Mouse (Mus musculus) liver, embryonic 15.5 days (tissue): Measurements from ENCODE around the gene Ubtd1. TPM values are rescaled to one million over a fixed set of nuclear protein-coding genes. Genes with fewer than 3 reads are reported as not detected.
A peak's percentile ranks its signal among the peaks of the same experiment; 100 is the strongest.

Experiments used
- ATAC-seq: fragments of 200-750 bp; cut with Nextera tagmentation; 2 replicates; pipeline ENCODE4 v1.8.0; 2017; ENCODE audit warnings: moderate number of reproducible peaks, mild to moderate bottlenecking, moderate library complexity; ENCODE audit not compliant: insufficient read depth
- H3K27ac ChIP-seq: fragments of 300-500 bp; sonication (generic); replicated peaks from 2 replicates; pipeline ENCODE4 v1.5.1; 2015; ENCODE audit warnings: mild to moderate bottlenecking, inconsistent platforms
- H3K27me3 ChIP-seq: fragments of 300-500 bp; sonication (generic); 2 replicates; pipeline ENCODE4 v1.6.1; 2015; ENCODE audit warnings: mild to moderate bottlenecking, inconsistent platforms
- H3K36me3 ChIP-seq: fragments of 300-500 bp; sonication (generic); replicated peaks from 2 replicates; pipeline ENCODE4 v1.6.1; 2015; ENCODE audit warnings: moderate library complexity, mild to moderate bottlenecking, inconsistent platforms
- H3K4me1 ChIP-seq: fragments of 300-500 bp; sonication (generic); replicated peaks from 2 replicates; pipeline ENCODE4 v1.6.1; 2015; ENCODE audit warnings: inconsistent platforms
- H3K4me2 ChIP-seq: fragments of 300-500 bp; sonication (generic); 2 replicates; pipeline ENCODE4 v1.6.1; 2015; ENCODE audit warnings: moderate library complexity, mild to moderate bottlenecking, inconsistent platforms
- H3K4me3 ChIP-seq: fragments of 300-500 bp; sonication (generic); replicated peaks from 2 replicates; pipeline ENCODE4 v1.5.1; 2015; ENCODE audit warnings: mild to moderate bottlenecking, inconsistent platforms
- H3K9ac ChIP-seq: fragments of 300-500 bp; sonication (generic); 2 replicates; pipeline ENCODE4 v1.6.1; 2015; ENCODE audit warnings: moderate library complexity, mild to moderate bottlenecking, inconsistent platforms
- H3K9me3 ChIP-seq: fragments of 300-500 bp; sonication (generic); replicated peaks from 2 replicates; pipeline ENCODE4 v1.6.1; 2016; ENCODE audit warnings: inconsistent platforms
- WGBS: fragments of 180-500 bp; shearing (Covaris S2); methylation state at CpG from one replicate; pipeline ENCODE4 v1.1.7; 2015; ENCODE audit warnings: mixed read lengths; ENCODE audit not compliant: insufficient replicate concordance; 5-methylcytosine and 5-hydroxymethylcytosine counted together
- polyA plus RNA-seq: library from polyadenylated mRNA; unstranded; fragments of >200 nt; fragmentation: Nextera tagmentation; extraction: Ambion mirVana; gene quantifications from 2 replicates; pipeline ENCODE4 v1.2.1, GENCODE M21; 2015

Gene Ubtd1
- polyA plus RNA-seq, 1 experiment from 2014 or later: 5.2 TPM

DNA sequence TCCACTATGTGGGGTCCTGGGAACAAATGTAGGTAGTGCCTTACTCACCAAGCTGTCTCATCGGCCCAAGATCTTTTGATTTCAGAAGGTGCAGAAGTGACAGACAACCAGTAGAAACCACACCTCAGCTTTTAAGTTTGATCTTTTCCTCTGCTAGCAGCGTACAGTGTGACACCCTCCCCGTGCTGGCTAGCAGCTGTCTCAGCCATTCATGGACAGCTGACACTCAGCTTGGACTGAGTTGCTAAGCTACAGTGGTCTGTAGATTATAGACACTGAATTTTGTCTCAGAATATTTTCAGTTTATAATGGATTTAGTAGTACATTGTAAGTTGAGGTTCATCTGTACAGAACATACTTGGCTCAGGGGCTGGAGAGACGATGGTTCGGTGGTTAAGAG, 49.5 kb downstream of the Ubtd1 start:
- H3K36me3 ChIP-seq: no peaks in the 10 kb centered on the region
- no peak overlapping the region for H3K27ac ChIP-seq
- H3K4me3 ChIP-seq: no peak overlapping the region
- no peak for ATAC-seq
- no peak overlapping the region for H3K9ac ChIP-seq
- 67% methylated on average over 5 of the region's 5 CpGs for WGBS
- H3K4me2 ChIP-seq: no peak overlapping the region
- no peaks in the 10 kb centered on the region for H3K9me3 ChIP-seq
- no peaks in the 10 kb centered on the region for H3K27me3 ChIP-seq
- H3K4me1 ChIP-seq: 0 out of 2 replicates have a peak, but pooled peaks cover 9% of the 10 kb centered on the region

DNA sequence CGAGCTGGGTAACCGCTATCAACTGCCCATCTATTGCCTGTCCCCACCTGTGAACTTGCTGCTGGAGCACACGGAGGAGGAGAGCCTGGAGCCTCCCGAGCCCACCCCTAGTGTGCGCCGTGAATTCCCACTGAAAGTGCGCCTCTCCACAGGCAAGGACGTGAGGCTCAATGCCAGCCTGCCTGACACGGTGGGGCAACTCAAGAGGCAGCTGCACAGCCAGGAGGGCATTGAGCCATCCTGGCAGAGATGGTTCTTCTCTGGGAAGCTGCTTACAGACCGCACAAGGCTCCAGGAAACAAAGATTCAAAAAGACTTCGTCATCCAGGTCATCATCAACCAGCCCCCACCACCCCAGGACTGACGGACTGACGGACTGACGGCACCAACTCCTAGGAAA, 52.0 kb downstream of the Ubtd1 start:
- Histone ChIP-seq H3K4me1 (0 out of 2 replicates have a peak, but pooled peaks cover 5% of the 10 kb centered on the region), H3K9me3 (no peaks in the 10 kb centered on the region), H3K27ac (no peak overlapping the region), H3K4me2 (no peak overlapping the region), H3K4me3 (no peak overlapping the region), H3K9ac (no peak overlapping the region), H3K36me3 (no peaks in the 10 kb centered on the region), H3K27me3 (no peaks in the 10 kb centered on the region)
- 77% methylated on average over 14 of the region's 14 CpGs for WGBS
- no peak for ATAC-seq

DNA sequence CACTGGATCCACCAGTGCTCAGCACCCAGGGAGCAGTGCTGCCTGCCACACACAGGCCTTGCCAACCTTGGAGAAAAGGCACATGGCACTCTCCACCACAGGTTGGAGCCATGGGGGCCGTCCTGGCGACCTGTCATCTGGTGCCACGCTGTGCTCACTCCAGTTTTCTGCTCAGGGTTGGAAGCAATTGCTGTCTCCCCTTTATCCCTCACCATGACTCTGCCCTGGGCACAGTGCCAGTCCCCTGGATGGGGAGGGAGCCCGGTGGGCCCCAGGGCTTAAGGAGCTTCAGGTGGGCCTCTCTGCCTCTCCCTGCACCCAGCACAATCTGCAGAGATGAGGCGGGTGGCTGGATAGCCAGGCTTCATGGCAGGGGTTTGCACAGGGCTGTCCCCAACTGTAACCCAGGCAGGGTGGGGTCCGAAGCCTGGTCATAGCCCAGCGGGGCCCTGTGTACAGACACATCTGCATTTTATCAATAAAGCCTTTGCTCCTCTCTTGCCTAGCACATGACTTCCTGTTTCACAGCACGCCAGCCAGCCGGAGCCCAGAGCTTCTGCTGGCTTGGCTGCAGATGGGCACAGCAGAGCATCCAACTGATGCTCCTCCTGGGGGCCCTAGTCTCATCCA, 52.7 kb downstream of the Ubtd1 start:
- Histone ChIP-seq H3K9ac (no peak overlapping the region), H3K27ac (no peak overlapping the region), H3K4me3 (no peak overlapping the region), H3K4me2 (no peak overlapping the region), H3K36me3 (no peaks in the 10 kb centered on the region), H3K4me1 (0 out of 2 replicates have a peak, but pooled peaks cover 5% of the 10 kb centered on the region), H3K9me3 (no peaks in the 10 kb centered on the region), H3K27me3 (0 out of 2 replicates have a peak, but pooled peaks cover 2% of the 10 kb centered on the region)
- no peak for ATAC-seq
- WGBS: 41% methylated on average over 9 of the region's 9 CpGs

DNA sequence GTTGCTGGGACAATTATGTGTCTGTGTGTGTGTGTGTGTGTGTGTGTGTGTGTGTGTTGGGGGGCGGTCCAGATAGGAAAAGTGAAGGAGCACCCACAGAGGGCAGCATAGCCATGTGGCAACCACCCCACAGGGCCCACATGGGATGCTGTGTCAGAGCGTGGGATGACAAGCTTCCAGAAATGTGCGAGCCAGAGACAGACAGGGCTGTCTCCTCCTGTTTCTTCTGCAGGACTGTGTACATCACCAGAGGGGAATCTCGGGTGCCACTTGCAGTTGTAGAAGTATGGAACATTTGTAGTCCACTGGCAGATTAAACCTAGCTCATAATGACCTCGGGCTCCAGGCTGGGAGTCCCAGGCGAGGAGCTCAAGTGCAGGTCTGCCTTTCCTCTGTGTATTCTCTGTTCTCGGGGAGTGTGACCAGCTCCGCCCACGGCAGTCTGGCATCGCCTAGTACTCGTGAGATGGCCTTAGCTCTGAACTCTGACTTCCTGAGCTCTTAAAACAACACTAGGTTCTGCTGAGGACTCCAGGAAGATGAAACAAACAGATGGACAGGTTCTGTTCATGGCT, 53.4 kb downstream of the Ubtd1 start:
- Histone ChIP-seq H3K4me1 (0 out of 2 replicates have a peak, but pooled peaks cover 5% of the 10 kb centered on the region), H3K9ac (no peak overlapping the region), H3K36me3 (no peaks in the 10 kb centered on the region), H3K27me3 (peaks cover 9% of the 10 kb centered on the region), H3K27ac (no peak overlapping the region), H3K9me3 (no peaks in the 10 kb centered on the region), H3K4me3 (no peak overlapping the region), H3K4me2 (no peak overlapping the region)
- ATAC-seq: no peak
- 59% methylated on average over 11 of the region's 11 CpGs for WGBS

DNA sequence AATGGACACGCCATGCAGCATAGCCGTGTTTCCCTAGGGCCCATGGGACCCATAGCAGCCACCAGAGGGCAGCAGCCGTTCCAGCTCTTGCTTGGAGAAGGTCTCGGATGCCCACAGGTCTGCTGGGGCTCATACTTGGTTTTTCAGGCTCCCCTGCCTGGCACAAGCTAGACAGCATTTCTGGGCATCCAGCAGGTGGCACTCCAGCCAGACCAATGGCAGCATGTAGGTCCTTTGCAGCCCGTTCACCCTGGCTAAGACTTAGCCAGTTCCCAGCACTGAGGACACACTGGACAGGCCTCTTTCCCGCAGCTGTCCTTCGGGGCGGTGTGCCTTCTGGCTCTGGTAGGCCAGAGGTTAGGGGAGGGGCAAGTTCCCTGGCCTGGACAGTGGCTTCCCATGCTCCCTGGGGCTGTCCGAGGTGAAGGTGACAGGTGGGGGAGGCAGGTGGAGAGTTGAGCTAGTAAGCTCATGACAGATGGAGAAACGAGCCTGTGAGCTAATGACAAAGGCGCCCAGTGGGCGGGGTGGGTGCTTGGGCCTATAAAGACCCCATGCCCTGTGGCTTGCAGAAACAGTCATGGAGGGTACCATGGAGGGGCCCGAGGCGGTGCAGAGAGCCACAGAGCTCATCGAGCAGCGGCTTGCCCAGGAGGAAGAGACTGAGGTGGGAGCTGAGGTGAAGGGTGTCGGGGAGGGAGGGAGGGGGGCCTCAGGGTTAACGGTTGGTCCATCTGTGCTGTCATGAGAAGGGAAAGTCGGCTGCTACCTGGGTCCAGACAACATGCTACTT, 54.1 kb downstream of the Ubtd1 start, which contains the start of gene Ankrd2:
Ankrd2 (plus strand) TSS at position 545 of the 793 bp plus-strand sequence.
- Histone ChIP-seq H3K27me3 (peaks cover 16% of the 10 kb centered on the region), H3K4me3 (no peak within 1 kb of the TSS), H3K4me1 (0 out of 2 replicates have a peak, but pooled peaks cover 5% of the 10 kb centered on the region), H3K9me3 (no peaks in the 10 kb centered on the region), H3K4me2 (no peak within 1 kb of the TSS), H3K9ac (no peak within 1 kb of the TSS), H3K36me3 (no peaks in the 10 kb centered on the region), H3K27ac (no peak within 1 kb of the TSS)
- WGBS: 59% methylated on average over 19 of the region's 19 CpGs
- ATAC-seq: peak; percentile 44

DNA sequence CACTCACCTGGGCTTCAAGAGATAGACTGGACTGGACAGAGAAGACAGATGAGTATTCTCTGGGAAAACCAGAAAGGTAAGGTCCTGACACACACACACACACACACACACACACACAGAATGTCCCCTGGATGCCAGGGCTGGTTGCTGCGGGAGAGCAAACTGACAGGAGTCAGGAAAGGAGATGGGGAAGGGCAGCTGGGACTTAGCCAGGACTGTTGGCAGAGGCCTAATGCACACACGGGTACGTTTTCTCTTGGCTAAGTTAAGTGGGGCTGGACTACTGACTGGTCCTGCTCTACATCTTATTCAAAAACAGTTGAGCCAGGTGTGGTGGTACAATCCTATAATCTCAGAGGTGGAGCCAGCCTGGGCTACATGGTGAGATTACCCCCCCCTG, 54.8 kb downstream of the Ubtd1 start:
- no peak overlapping the region for H3K4me2 ChIP-seq
- H3K36me3 ChIP-seq: no peaks in the 10 kb centered on the region
- ATAC-seq: no peak
- 0 out of 2 replicates have a peak, but pooled peaks cover 5% of the 10 kb centered on the region for H3K4me1 ChIP-seq
- H3K27me3 ChIP-seq: peaks cover 18% of the 10 kb centered on the region
- H3K9me3 ChIP-seq: no peaks in the 10 kb centered on the region
- no peak overlapping the region for H3K27ac ChIP-seq
- H3K9ac ChIP-seq: no peak overlapping the region
- WGBS: 66% methylated on average over 3 of the region's 3 CpGs
- H3K4me3 ChIP-seq: no peak overlapping the region

DNA sequence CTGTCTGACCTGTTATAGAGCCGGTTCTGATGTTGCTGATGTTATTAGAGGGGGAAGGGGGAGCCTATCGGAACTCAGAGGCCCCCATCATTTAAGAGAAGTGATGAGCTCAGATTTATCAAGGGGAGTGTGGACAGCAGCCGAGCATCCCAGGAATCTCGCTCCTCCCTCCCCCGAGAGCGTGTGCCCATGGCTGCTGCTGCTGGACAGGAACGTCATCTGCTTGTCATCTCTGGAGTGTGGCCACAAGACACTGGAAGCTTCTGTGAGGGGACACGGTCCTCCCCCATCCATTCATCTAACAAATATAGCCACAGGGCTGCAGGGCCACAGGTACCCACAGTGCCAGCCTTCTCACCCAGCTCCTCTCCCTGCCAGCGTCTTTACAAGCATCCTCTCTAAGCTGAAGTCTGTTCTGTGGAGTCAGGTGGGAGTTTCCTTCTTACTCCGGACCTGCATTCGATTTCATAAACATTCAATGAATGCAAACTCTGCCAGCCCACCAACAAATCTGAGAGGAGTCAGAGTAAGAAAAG, 55.7 kb downstream of the Ubtd1 start:
- ATAC-seq: no peak
- Histone ChIP-seq H3K27ac (no peak overlapping the region), H3K4me2 (no peak overlapping the region), H3K4me3 (no peak overlapping the region), H3K9me3 (no peaks in the 10 kb centered on the region), H3K36me3 (no peaks in the 10 kb centered on the region), H3K9ac (no peak overlapping the region), H3K4me1 (0 out of 2 replicates have a peak, but pooled peaks cover 5% of the 10 kb centered on the region), H3K27me3 (peaks cover 18% of the 10 kb centered on the region)
- WGBS: 70% methylated on average over 11 of the region's 11 CpGs

DNA sequence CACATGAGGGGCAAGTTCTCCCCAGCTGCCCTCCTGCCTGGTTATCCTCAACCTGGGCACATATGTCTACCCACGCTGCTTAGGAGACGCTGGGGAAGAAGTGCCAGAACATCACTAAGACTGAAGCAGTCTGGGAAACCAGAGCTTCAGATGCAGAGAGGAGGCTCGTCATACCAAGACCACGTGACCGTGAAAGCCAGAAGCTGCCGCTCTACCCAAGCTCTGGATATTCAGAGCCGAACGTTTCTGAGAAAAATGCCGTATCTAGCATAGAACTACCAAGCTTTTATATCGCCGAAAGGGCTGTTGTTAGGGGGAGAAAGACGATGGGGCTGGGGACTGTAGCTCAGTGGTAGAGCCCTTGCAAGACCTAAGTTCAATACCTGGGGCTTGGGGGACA, 56.7 kb downstream of the Ubtd1 start:
- H3K4me2 ChIP-seq: no peak overlapping the region

DNA sequence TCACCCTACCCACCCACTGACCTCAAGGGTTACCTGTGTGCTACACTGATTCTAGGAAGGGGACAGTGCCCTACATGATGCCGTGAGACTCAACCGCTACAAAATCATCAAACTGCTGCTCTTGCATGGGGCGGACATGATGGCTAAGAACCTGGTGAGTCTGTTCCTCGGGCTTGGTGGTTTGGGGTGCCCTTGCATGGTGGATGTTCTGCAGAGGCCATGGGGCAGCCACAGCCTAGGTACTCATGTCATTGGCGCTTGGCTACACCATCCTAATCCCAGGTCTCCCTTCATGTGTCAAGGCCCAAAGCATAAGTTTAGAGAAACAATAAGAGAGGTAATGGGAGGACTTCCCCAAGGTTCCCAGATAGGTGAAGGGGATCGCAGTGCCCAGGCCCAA, 62.4 kb downstream of the Ubtd1 start:
- no peak overlapping the region for H3K9ac ChIP-seq
- WGBS: 77% methylated on average over 6 of the region's 6 CpGs
- ATAC-seq: no peak
- no peak overlapping the region for H3K4me3 ChIP-seq
- 0 out of 2 replicates have a peak, but pooled peaks cover 5% of the 10 kb centered on the region for H3K4me1 ChIP-seq
- no peak overlapping the region for H3K27ac ChIP-seq
- H3K36me3 ChIP-seq: no peaks in the 10 kb centered on the region
- peaks cover 18% of the 10 kb centered on the region for H3K27me3 ChIP-seq
- H3K4me2 ChIP-seq: no peak overlapping the region
- no peaks in the 10 kb centered on the region for H3K9me3 ChIP-seq

More for the DNA sequence above, 56.7 kb downstream of the Ubtd1 start:
- H3K9me3 ChIP-seq: no peaks in the 10 kb centered on the region
- no peaks in the 10 kb centered on the region for H3K36me3 ChIP-seq
- H3K4me1 ChIP-seq: 0 out of 2 replicates have a peak, but pooled peaks cover 5% of the 10 kb centered on the region
- no peak for ATAC-seq
- WGBS: 77% methylated on average over 12 of the region's 12 CpGs
- no peak overlapping the region for H3K4me3 ChIP-seq
- no peak overlapping the region for H3K9ac ChIP-seq
- peaks cover 18% of the 10 kb centered on the region for H3K27me3 ChIP-seq
- no peak overlapping the region for H3K27ac ChIP-seq

DNA sequence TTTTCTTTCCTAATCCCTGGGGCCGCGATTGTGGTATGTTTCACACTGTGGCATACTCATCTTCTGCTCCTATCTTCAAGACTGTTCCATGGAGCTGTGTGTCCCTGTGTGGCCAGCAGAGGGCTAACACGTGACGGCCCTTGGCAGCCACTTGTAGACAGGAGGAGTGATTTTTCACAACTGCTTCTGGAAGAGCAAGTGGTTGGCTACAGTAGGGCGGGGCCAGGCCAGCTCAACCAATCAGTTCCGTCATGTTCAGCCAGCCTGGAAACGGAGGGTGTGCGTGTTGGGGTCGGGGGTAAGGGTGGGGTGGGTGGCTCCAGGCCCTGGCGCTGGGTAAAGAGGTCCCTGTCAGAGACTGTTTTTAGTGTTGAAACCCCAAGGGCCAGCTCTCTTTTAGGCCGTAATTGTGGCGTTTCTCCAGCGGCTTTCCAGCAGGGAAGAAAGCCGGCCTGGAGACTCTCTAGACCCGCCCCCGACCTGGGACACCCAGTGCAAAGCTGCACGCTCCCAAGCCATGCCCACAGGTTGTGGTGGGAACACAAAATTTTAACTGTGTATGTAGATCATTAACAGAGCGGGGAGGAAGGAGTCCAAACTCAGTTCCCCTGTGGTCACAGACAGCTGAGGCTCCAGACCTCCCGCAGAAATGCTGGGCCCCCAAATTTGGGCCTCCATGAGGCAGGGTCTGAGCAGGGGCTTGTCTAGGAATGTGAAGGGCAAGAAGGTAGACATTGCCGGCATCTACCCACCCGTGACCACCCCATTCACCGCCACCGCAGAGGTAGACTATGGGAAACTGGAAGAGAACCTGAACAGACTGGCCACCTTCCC, 63.9 kb downstream of the Ubtd1 start, which contains the start of gene Hoga1:
Hoga1 (plus strand) TSS at position 342 of the 834 bp plus-strand sequence.
- H3K27ac ChIP-seq: peak within 1 kb of the TSS; percentile 72
- H3K9ac ChIP-seq: peak within 1 kb of the TSS; percentile 45
- peaks cover 4% of the 10 kb centered on the region; the same call in 1 of the 2 replicates for H3K27me3 ChIP-seq
- H3K4me2 ChIP-seq: peak within 1 kb of the TSS; percentile 62
- H3K4me3 ChIP-seq: peak within 1 kb of the TSS; percentile 47
- 0 out of 2 replicates have a peak, but pooled peaks cover 5% of the 10 kb centered on the region for H3K4me1 ChIP-seq
- H3K36me3 ChIP-seq: no peaks in the 10 kb centered on the region
- no peaks in the 10 kb centered on the region for H3K9me3 ChIP-seq
- ATAC-seq: peak; percentile 85
- 17% methylated on average over 23 of the region's 23 CpGs for WGBS
